Mouse (Mus musculus) kidney, adult 2 months (tissue): ENCODE results near the gene Tmem192.

Source experiments
- CTCF ChIP-seq: fragments of 200-500 bp; conservative IDR thresholded peaks from 2 replicates; pipeline ENCODE4 v1.5.1; 2011; ENCODE audit warnings: low read depth, mild to moderate bottlenecking, control low read depth, low read length, moderate library complexity, mixed read lengths; ENCODE audit not compliant: insufficient read depth, insufficient read length
- POLR2A ChIP-seq: fragments of 200-500 bp; IDR thresholded peaks from one replicate; pipeline ENCODE4 v1.6.1; 2011; ENCODE audit warnings: low read depth, low read length, control low read depth

GRCm38 (mm10) chr8:64945606-64946005 lies 1.4 kb upstream of the Tmem192 start:
- TF ChIP-seq CTCF (no peak), POLR2A (no peak)
